Mouse (Mus musculus) thymus, adult 2 months (tissue): Measurements from ENCODE around the gene Il17re. TPM values are rescaled to one million over a fixed set of nuclear protein-coding genes. Genes with fewer than 3 reads are reported as not detected.

Experiments used
- DNase-seq: peaks from one replicate; pipeline ENCODE4 v3.0.0; 2021
- H3K27ac ChIP-seq: fragments of 200-500 bp; 2 replicates; pipeline ENCODE4 v1.5.1; 2012; ENCODE audit warnings: low read length, control low read depth; ENCODE audit not compliant: control insufficient read depth, insufficient read depth
- H3K27me3 ChIP-seq: fragments of 200-500 bp; 2 replicates; pipeline ENCODE4 v1.6.1; 2012; ENCODE audit warnings: mild to moderate bottlenecking, low read length, moderate library complexity, mixed read lengths; ENCODE audit not compliant: control insufficient read depth, insufficient read depth
- H3K36me3 ChIP-seq: fragments of 200-500 bp; 2 replicates; pipeline ENCODE4 v1.6.1; 2012; ENCODE audit warnings: mild to moderate bottlenecking, low read length, moderate library complexity; ENCODE audit not compliant: control insufficient read depth, insufficient read depth
- H3K4me1 ChIP-seq: fragments of 200-500 bp; replicated peaks from 2 replicates; pipeline ENCODE4 v1.6.1; 2012; ENCODE audit warnings: low read length; ENCODE audit not compliant: control insufficient read depth, insufficient read depth
- H3K4me3 ChIP-seq: fragments of 200-500 bp; 2 replicates; pipeline ENCODE4 v1.5.1; 2012; ENCODE audit warnings: mild to moderate bottlenecking, low read length, control low read depth, moderate library complexity; ENCODE audit not compliant: control insufficient read depth, insufficient read depth
- CTCF ChIP-seq: fragments of 200-500 bp; IDR thresholded peaks from 2 replicates; pipeline ENCODE4 v1.5.1; 2012; ENCODE audit warnings: mild to moderate bottlenecking, control low read depth, low read length, moderate library complexity, borderline replicate concordance; ENCODE audit not compliant: control insufficient read depth, poor library complexity, insufficient read depth; ENCODE audit errors: extremely low read depth
- POLR2A ChIP-seq: fragments of 200-500 bp; IDR thresholded peaks from 2 replicates; pipeline ENCODE4 v1.6.1; 2012; ENCODE audit warnings: mild to moderate bottlenecking, low read length, control low read depth, moderate library complexity; ENCODE audit not compliant: control insufficient read depth, poor library complexity, insufficient read depth; ENCODE audit errors: extremely low read depth
- WGBS: fragments of 180-500 bp; shearing (Covaris S2); methylation state at CpG from one replicate; pipeline ENCODE4 v1.1.7; 2018; 5-methylcytosine and 5-hydroxymethylcytosine counted together
- polyA plus RNA-seq: library from polyadenylated mRNA; depleted of rRNA; stranded (reverse); fragments of >200 nt; gene quantifications from 2 replicates; pipeline ENCODE4 v1.2.3, GENCODE M21; 2012

Gene Il17re
- polyA plus RNA-seq, 1 experiment, result 22.8 TPM

- H3K4me1 ChIP-seq, result peaks cover 11% of the 10 kb centered on the region
- WGBS, result 87% methylated on average over 12 of the region's 12 CpGs
- no peak within 1 kb of the TSS for H3K27ac ChIP-seq
- no peak within 1 kb of the TSS for H3K4me3 ChIP-seq
- no peak for DNase-seq
- no peaks in the 10 kb centered on the region for H3K27me3 ChIP-seq
- TF ChIP-seq POLR2A (no peak), CTCF (no peak)
- no peaks in the 10 kb centered on the region for H3K36me3 ChIP-seq
Observed at GRCm38 (mm10) chr6:113471297-113471936, 13.1 kb downstream of the Il17re start, which contains the start of gene Il17rc. Gene Il17rc (plus strand): TSS chr6:113471427.

GRCm38 (mm10) chr6:113472061-113472460, 13.8 kb downstream of the Il17re start:
- no peak for TF ChIP-seq CTCF
- no peak for TF ChIP-seq POLR2A
- Histone ChIP-seq H3K4me3 (no peak overlapping the region), H3K27me3 (no peaks in the 10 kb centered on the region), H3K36me3 (no peaks in the 10 kb centered on the region), H3K4me1 (peaks cover 11% of the 10 kb centered on the region), H3K27ac (no peak overlapping the region)
- DNase-seq, result no peak
- 85% methylated on average over 10 of the region's 10 CpGs for WGBS

DNA sequence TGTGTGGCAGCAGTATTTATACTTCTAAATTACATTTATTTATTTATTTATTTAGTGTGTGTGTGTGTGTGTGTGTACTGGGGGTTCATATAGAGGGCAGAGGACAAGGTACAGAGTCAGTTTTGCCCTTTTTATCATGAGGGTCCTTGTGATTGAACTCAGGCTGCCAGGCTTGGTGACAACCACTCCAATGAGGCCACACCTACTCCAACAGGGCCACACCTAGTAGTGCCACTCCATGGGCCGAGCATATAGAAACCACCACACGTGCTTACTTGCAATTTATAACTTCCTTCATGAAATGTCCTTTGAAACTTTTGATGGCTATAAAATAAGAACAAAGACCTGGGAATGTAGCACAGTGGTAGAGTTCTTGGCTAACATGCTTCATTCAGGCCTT, 15.0 kb downstream of the Il17re start:
- Histone ChIP-seq H3K27me3 (no peaks in the 10 kb centered on the region), H3K4me3 (no peak overlapping the region), H3K36me3 (no peaks in the 10 kb centered on the region), H3K4me1 (peaks cover 11% of the 10 kb centered on the region), H3K27ac (no peak overlapping the region)
- no peak for DNase-seq
- TF ChIP-seq POLR2A, result no peak
- no peak for TF ChIP-seq CTCF
- 56% methylated on average over 2 of the region's 2 CpGs for WGBS

DNA sequence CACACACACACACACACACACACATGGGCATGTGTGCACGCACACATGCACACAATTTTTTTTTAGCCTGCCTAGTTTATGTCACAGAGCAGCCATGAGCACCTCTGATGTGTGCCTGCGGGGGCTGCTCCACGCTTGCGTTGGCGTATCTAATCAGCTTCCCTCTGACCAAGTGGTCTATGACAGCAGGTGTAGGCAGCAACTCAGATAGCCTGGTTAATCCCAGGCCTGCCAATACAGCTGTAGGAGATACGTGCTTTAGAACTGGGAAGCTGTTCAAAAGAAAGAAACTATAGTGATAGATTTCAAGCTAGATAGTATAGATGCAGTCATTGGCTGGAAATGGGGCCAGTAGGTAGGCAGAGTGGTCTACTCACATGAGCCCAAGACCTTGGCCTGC, 15.4 kb downstream of the Il17re start:
- peaks cover 11% of the 10 kb centered on the region for H3K4me1 ChIP-seq
- no peak for DNase-seq
- WGBS, result 94% methylated on average over 6 of the region's 6 CpGs
- TF ChIP-seq CTCF (no peak), POLR2A (no peak)
- H3K36me3 ChIP-seq, result no peaks in the 10 kb centered on the region
- H3K27me3 ChIP-seq, result no peaks in the 10 kb centered on the region
- H3K27ac ChIP-seq, result no peak overlapping the region
- H3K4me3 ChIP-seq, result no peak overlapping the region

- no peak overlapping the region for H3K27ac ChIP-seq
- H3K36me3 ChIP-seq, result no peaks in the 10 kb centered on the region
Observed at GRCm38 (mm10) chr6:113477353-113477752, 19.1 kb downstream of the Il17re start.

DNA sequence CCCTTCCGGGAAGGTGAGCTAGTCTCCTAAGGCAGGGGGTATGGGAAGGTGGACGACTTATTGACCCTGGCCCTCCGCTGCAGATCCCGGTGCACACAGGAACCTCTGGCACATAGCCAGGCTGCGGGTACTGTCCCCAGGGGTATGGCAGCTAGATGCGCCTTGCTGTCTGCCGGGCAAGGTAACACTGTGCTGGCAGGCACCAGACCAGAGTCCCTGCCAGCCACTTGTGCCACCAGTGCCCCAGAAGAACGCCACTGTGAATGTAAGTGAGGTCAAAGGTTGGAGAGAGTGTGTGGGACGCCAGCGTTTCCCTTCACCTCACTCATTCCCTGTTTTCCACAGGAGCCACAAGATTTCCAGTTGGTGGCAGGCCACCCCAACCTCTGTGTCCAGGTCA, 20.6 kb downstream of the Il17re start:
- no peaks in the 10 kb centered on the region for H3K36me3 ChIP-seq
- 95% methylated on average over 10 of the region's 10 CpGs for WGBS

More at GRCm38 (mm10) chr6:113477353-113477752, 19.1 kb downstream of the Il17re start:
- Histone ChIP-seq H3K27me3 (no peaks in the 10 kb centered on the region), H3K4me3 (no peak overlapping the region), H3K4me1 (peaks cover 2% of the 10 kb centered on the region)
- no peak for TF ChIP-seq POLR2A
- no peak for TF ChIP-seq CTCF
- 86% methylated on average over 7 of the region's 7 CpGs for WGBS
- DNase-seq, result no peak

More for the DNA sequence above, 20.6 kb downstream of the Il17re start:
- no peak overlapping the region for H3K27ac ChIP-seq
- H3K4me3 ChIP-seq, result no peak overlapping the region
- H3K4me1 ChIP-seq, result peaks cover 12% of the 10 kb centered on the region
- no peaks in the 10 kb centered on the region for H3K27me3 ChIP-seq
- no peak for TF ChIP-seq POLR2A
- no peak for TF ChIP-seq CTCF
- no peak for DNase-seq
